Mouse (Mus musculus) midbrain, embryonic 16.5 days (tissue): ENCODE measurements around the gene Gramd4. TPM values are rescaled to one million over a fixed set of nuclear protein-coding genes. Genes with fewer than 3 reads are reported as not detected.
A peak's percentile ranks its signal among the peaks of the same experiment; 100 is the strongest.

Experiments used
- ATAC-seq: fragments of 200-750 bp; cut with Nextera tagmentation; 2 replicates; pipeline ENCODE4 v1.8.0; 2017; ENCODE audit warnings: moderate TSS enrichment
- H3K27ac ChIP-seq: fragments of 300-500 bp; sonication (generic); 2 replicates; pipeline ENCODE4 v1.5.1; 2014; ENCODE audit warnings: mild to moderate bottlenecking, low read length, mixed read lengths
- H3K27me3 ChIP-seq: fragments of 300-500 bp; sonication (generic); 2 replicates; pipeline ENCODE4 v1.6.1; 2014; ENCODE audit warnings: low read depth, low read length, mixed read lengths; ENCODE audit not compliant: control insufficient read depth, insufficient read depth
- H3K36me3 ChIP-seq: fragments of 300-500 bp; sonication (generic); 2 replicates; pipeline ENCODE4 v1.6.1; 2014; ENCODE audit warnings: mild to moderate bottlenecking, low read length, moderate library complexity, mixed read lengths; ENCODE audit not compliant: control insufficient read depth, insufficient read depth
- H3K4me1 ChIP-seq: fragments of 300-500 bp; sonication (generic); 2 replicates; pipeline ENCODE4 v1.6.1; 2014; ENCODE audit warnings: mild to moderate bottlenecking, low read length, mixed read lengths; ENCODE audit not compliant: control insufficient read depth, insufficient read depth
- H3K4me2 ChIP-seq: fragments of 300-500 bp; sonication (generic); 2 replicates; pipeline ENCODE4 v1.6.1; 2014; ENCODE audit warnings: mild to moderate bottlenecking, low read length, mixed read lengths
- H3K4me3 ChIP-seq: fragments of 300-500 bp; sonication (generic); 2 replicates; pipeline ENCODE4 v1.5.1; 2014; ENCODE audit warnings: low read depth, mild to moderate bottlenecking, low read length, moderate library complexity, mixed read lengths
- H3K9ac ChIP-seq: fragments of 300-500 bp; sonication (generic); 2 replicates; pipeline ENCODE4 v1.6.1; 2014; ENCODE audit warnings: low read depth, low read length, mixed read lengths
- H3K9me3 ChIP-seq: fragments of 300-500 bp; sonication (generic); replicated peaks from 2 replicates; pipeline ENCODE4 v1.6.1; 2014; ENCODE audit warnings: mild to moderate bottlenecking, low read length, mixed read lengths; ENCODE audit not compliant: control insufficient read depth, poor library complexity, severe bottlenecking
- WGBS: fragments of 180-500 bp; shearing (Covaris S2); extraction: QIAGEN DNeasy Blood & Tissue Kit; methylation state at CpG from one replicate; pipeline ENCODE4 v1.1.7; 2014; 5-methylcytosine and 5-hydroxymethylcytosine counted together
- polyA plus RNA-seq: library from polyadenylated mRNA; unstranded; fragments of >200 nt; fragmentation: Nextera tagmentation; extraction: Ambion mirVana; gene quantifications from 2 replicates; pipeline ENCODE4 v1.2.1, GENCODE M21; 2015

Gene Gramd4
- polyA plus RNA-seq, 1 experiment from 2014 or later, result 36.7 TPM

DNA sequence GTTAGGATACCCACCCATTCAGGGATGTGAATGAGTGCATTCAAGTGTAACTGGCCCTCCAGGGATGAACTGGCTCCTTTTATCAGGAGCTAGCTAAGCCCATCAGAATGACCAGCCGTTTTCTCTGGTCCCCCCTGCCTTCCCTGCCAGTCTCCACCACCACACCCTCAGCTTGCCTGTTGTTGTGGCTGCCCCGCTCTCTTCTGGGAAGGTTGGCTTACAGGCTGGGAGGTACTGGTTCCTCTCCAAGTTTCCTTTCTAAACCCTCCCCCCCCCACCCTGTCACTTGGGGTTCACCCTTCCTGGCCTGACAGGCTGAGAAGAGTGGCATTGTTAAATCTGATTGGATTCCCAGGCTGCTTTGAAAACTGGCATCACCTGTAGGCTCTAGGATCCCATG is 40.4 kb downstream of the Gramd4 start:
- no peak overlapping the region for H3K4me3 ChIP-seq
- 24% methylated on average over 2 of the region's 2 CpGs for WGBS
- H3K27me3 ChIP-seq, result no peaks in the 10 kb centered on the region
- H3K36me3 ChIP-seq, result peaks cover 5% of the 10 kb centered on the region
- ATAC-seq, result no peak
- H3K9ac ChIP-seq, result no peak overlapping the region
- no peaks in the 10 kb centered on the region for H3K4me1 ChIP-seq
- H3K9me3 ChIP-seq, result no peaks in the 10 kb centered on the region
- no peak overlapping the region for H3K4me2 ChIP-seq
- H3K27ac ChIP-seq, result no peak overlapping the region

DNA sequence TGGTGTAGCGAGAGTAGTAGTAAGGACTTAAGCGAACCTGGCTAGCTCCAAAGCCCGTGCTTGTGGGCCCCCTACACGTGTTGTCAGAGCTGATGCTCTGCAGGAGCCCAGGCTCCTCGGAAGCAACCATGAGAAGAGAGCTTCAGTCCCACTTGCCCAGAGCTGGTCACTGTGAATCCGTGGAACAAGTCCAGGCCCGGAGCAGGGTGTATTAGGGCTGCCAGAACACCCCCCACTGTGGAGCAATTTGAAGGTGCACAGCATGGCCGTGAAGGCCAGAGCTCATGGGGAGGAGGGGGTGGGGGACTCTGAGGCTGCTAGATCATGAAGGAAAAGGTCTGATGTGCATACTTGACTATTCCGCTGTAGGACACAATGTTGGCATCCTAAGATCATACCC is 44.1 kb downstream of the Gramd4 start:
- H3K4me2 ChIP-seq, result no peak overlapping the region
- no peaks in the 10 kb centered on the region for H3K4me1 ChIP-seq
- peaks cover 5% of the 10 kb centered on the region for H3K36me3 ChIP-seq
- 80% methylated on average over 9 of the region's 9 CpGs for WGBS
- no peaks in the 10 kb centered on the region for H3K27me3 ChIP-seq
- H3K9me3 ChIP-seq, result no peaks in the 10 kb centered on the region
- H3K4me3 ChIP-seq, result no peak overlapping the region
- no peak for ATAC-seq
- H3K27ac ChIP-seq, result no peak overlapping the region
- no peak overlapping the region for H3K9ac ChIP-seq

GRCm38 (mm10) chr15:86102308-86102707 is 44.8 kb downstream of the Gramd4 start:
- Histone ChIP-seq H3K4me1 (no peaks in the 10 kb centered on the region), H3K4me2 (no peak overlapping the region), H3K27ac (no peak overlapping the region), H3K9me3 (no peaks in the 10 kb centered on the region), H3K9ac (no peak overlapping the region), H3K27me3 (no peaks in the 10 kb centered on the region), H3K4me3 (no peak overlapping the region), H3K36me3 (peaks cover 5% of the 10 kb centered on the region)
- ATAC-seq, result no peak
- WGBS, result 91% methylated on average over 15 of the region's 15 CpGs

DNA sequence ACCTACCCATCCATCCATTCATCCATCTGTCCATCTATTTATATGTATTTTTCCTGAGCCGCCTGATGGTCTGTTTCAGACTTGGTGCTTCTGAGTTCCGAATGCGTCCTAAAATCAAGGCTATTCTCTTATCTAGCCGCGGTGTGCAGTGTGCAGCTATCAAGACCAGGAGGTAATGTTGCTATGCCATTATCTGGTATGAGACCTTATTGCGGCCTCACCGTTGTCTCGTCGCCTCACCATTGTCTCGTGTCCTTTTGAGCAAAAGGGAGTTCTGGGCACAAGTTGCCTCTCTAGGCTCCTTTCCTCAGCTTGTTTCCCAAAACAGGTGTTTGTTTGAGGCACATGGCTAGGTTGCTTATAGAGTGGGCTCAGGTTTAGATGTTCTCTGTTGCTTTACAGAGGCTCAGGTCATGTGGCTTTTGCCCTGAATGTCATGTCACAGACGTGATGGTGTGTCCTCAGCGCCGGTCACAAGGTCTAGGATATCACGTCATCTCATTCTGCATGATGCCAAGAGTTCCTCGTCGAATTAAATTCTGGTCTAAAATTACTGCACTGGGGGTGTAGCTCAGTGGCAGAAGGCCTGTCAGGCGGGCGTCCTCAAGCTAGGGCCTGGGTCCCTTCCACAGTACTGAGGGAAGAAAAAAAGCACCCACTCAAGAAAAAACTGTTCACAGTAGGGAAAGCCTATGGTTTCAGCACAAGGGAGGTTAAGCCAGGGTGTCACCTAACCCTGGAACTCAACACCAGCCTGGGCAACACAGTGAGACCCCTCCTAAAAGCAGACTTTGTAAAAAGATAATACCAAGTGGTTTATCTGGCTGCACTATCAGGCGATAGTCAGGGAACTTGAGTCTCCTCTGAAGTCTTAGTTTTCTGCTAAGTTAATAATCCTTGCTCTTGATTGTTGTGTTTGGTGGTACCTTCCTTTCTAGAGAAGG is 47.2 kb downstream of the Gramd4 start:
- H3K27me3 ChIP-seq, result no peaks in the 10 kb centered on the region
- no peaks in the 10 kb centered on the region for H3K9me3 ChIP-seq
- H3K4me2 ChIP-seq, result no peak overlapping the region
- 93% methylated on average over 19 of the region's 19 CpGs for WGBS
- no peak overlapping the region for H3K27ac ChIP-seq
- H3K9ac ChIP-seq, result no peak overlapping the region
- peaks cover 9% of the 10 kb centered on the region for H3K4me1 ChIP-seq
- no peak overlapping the region for H3K4me3 ChIP-seq
- peaks cover 5% of the 10 kb centered on the region for H3K36me3 ChIP-seq
- no peak for ATAC-seq

- H3K27ac ChIP-seq, result no peak overlapping the region
- H3K4me2 ChIP-seq, result no peak overlapping the region
- peaks cover 15% of the 10 kb centered on the region for H3K4me1 ChIP-seq
- peaks cover 5% of the 10 kb centered on the region for H3K36me3 ChIP-seq
- H3K4me3 ChIP-seq, result no peak overlapping the region
- no peak for ATAC-seq
- no peaks in the 10 kb centered on the region for H3K27me3 ChIP-seq
- WGBS, result 93% methylated on average over 7 of the region's 7 CpGs
- H3K9me3 ChIP-seq, result no peaks in the 10 kb centered on the region
- no peak overlapping the region for H3K9ac ChIP-seq
Observed at GRCm38 (mm10) chr15:86105345-86105697, 47.8 kb downstream of the Gramd4 start.

GRCm38 (mm10) chr15:86105751-86106150 is 48.3 kb downstream of the Gramd4 start:
- no peak overlapping the region for H3K9ac ChIP-seq
- 52% methylated on average over 6 of the region's 6 CpGs for WGBS
- H3K27me3 ChIP-seq, result no peaks in the 10 kb centered on the region
- H3K4me1 ChIP-seq, result peaks cover 16% of the 10 kb centered on the region
- no peak for ATAC-seq
- no peak overlapping the region for H3K4me2 ChIP-seq
- no peak overlapping the region for H3K27ac ChIP-seq
- no peaks in the 10 kb centered on the region for H3K9me3 ChIP-seq
- peaks cover 5% of the 10 kb centered on the region for H3K36me3 ChIP-seq
- H3K4me3 ChIP-seq, result no peak overlapping the region

- Histone ChIP-seq H3K4me3 (no peak overlapping the region), H3K27me3 (no peaks in the 10 kb centered on the region), H3K9me3 (no peaks in the 10 kb centered on the region), H3K4me1 (peaks cover 23% of the 10 kb centered on the region), H3K9ac (no peak overlapping the region), H3K4me2 (no peak overlapping the region), H3K36me3 (no peaks in the 10 kb centered on the region), H3K27ac (no peak overlapping the region)
- 79% methylated on average over 11 of the region's 11 CpGs for WGBS
- 0 out of 2 replicates have a peak, but pooled peaks have one; percentile 30 for ATAC-seq
Observed at GRCm38 (mm10) chr15:86107831-86108471, 50.5 kb downstream of the Gramd4 start.

GRCm38 (mm10) chr15:86109245-86109644 is 51.8 kb downstream of the Gramd4 start:
- peak overlapping the region; percentile 42; the same call in 1 of the 2 replicates for H3K27ac ChIP-seq
- 81% methylated on average over 7 of the region's 7 CpGs for WGBS

More at GRCm38 (mm10) chr15:86109245-86109644, 51.8 kb downstream of the Gramd4 start:
- Histone ChIP-seq H3K9ac (0 out of 2 replicates have a peak overlapping the region, but pooled peaks have one; percentile 14), H3K4me1 (peaks cover 32% of the 10 kb centered on the region), H3K36me3 (no peaks in the 10 kb centered on the region), H3K4me2 (no peak overlapping the region), H3K9me3 (no peaks in the 10 kb centered on the region), H3K27me3 (no peaks in the 10 kb centered on the region), H3K4me3 (no peak overlapping the region)
- ATAC-seq, result no peak
